Mouse (Mus musculus): ENCODE measurements around the gene Cds1. TPM values are rescaled to one million over a fixed set of nuclear protein-coding genes. Genes with fewer than 3 reads are reported as not detected.

Cds1 gene
- polyA plus RNA-seq, 1 experiment = 22.7 TPM

DNA sequence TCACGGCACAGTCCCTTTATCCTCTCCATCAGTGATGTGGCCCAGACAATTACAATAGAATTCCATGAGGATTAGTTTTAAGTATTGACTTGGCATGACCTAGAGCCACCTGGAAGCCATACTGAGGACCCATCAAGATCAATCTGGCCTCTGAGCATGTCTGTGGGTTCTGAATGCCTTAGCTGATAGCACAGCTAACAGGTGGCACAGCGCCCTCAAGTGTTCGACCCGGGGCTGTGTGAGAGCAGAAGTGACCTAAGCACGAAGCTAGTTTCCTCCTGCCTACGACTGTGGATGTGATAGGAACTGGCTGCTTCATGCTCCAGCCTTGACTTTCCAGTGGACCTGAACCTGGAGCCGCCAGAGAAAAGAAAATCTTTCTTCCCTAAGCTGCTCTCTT, 89.7 kb downstream of the Cds1 start:
- no peaks in the 10 kb centered on the region for H3K4me1 ChIP-seq (replicated peaks; ENCODE audit: control insufficient read depth, insufficient read depth, low read length)
- no peak overlapping the region for H3K27ac ChIP-seq (ENCODE audit: control insufficient read depth, insufficient read depth, low read length)
- no peak overlapping the region for H3K4me3 ChIP-seq (ENCODE audit: control insufficient read depth, insufficient read depth, low read length)
- no peaks in the 10 kb centered on the region for H3K36me3 ChIP-seq (ENCODE audit: control insufficient read depth, insufficient read depth, low read length)
- DNase-seq = no peak
- no peak for TF ChIP-seq CTCF (IDR thresholded peaks at IDR 0.05; ENCODE audit: borderline replicate concordance, control insufficient read depth, extremely low read depth, insufficient read depth, low read length, poor library complexity)
- TF ChIP-seq POLR2A (IDR thresholded peaks at IDR 0.05; ENCODE audit: control insufficient read depth, extremely low read depth, insufficient read depth, low read length, poor library complexity) = no peak
- H3K27me3 ChIP-seq (ENCODE audit: control insufficient read depth, insufficient read depth, low read length) = no peaks in the 10 kb centered on the region
- WGBS = 91% methylated on average over 7 of the region's 7 CpGs

DNA sequence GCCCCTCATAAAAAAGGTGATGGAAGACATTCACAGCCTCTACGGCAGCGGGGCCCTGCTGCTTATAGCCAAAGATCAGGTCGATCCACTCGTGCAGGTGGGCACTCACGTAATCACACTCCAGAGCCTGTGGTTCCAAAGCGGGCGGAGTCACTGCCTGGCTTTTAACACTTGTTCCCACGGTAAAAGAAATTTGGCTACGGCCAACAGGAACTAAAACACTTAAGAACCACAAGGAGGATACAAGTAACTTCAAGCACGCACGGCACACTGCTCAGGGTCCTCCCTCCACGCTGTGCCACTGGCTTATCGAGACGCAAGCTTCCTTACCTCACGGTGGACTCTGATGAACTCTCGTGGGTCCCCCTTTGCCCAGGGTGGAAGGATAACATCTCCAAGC, 90.5 kb downstream of the Cds1 start:
- no peak for TF ChIP-seq POLR2A (IDR thresholded peaks at IDR 0.05; ENCODE audit: control insufficient read depth, extremely low read depth, insufficient read depth, low read length, poor library complexity)
- TF ChIP-seq CTCF (IDR thresholded peaks at IDR 0.05; ENCODE audit: borderline replicate concordance, control insufficient read depth, extremely low read depth, insufficient read depth, low read length, poor library complexity) = no peak
- no peak for DNase-seq
- no peaks in the 10 kb centered on the region for H3K27me3 ChIP-seq (ENCODE audit: control insufficient read depth, insufficient read depth, low read length)
- H3K36me3 ChIP-seq (ENCODE audit: control insufficient read depth, insufficient read depth, low read length) = no peaks in the 10 kb centered on the region
- 93% methylated on average over 16 of the region's 16 CpGs for WGBS
- no peak overlapping the region for H3K27ac ChIP-seq (ENCODE audit: control insufficient read depth, insufficient read depth, low read length)
- H3K4me3 ChIP-seq (ENCODE audit: control insufficient read depth, insufficient read depth, low read length) = no peak overlapping the region
- H3K4me1 ChIP-seq (replicated peaks; ENCODE audit: control insufficient read depth, insufficient read depth, low read length) = no peaks in the 10 kb centered on the region

DNA sequence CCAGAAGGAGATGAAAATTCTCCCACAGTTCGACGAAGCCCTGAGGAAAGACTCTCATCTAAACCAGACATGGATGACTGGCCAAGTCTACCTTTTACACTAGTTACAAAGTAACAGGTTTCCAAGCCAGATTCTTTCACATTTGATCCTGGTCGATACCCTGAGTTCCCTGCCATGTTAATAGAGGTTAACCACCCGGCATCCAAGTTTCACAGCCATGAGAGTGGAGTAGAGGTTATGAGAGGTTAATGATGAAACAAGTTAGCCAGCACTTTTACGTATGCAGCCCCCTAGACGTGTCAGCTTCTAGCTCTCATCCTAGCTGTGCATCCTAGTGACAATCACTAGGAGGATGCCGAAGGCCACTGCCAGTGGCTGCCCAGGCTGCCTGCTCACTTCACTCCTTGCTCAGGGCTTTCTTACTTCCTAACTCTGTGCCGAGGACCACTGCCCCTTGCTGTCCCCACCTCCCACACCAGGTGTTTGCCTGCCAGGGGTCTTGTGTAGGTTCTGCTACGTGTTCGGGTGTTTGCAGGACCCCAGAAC, 94.0 kb downstream of the Cds1 start:
- 96% methylated on average over 10 of the region's 10 CpGs for WGBS
- DNase-seq = no peak
- no peaks in the 10 kb centered on the region for H3K4me1 ChIP-seq (replicated peaks; ENCODE audit: control insufficient read depth, insufficient read depth, low read length)
- no peak overlapping the region for H3K4me3 ChIP-seq (ENCODE audit: control insufficient read depth, insufficient read depth, low read length)
- no peaks in the 10 kb centered on the region for H3K36me3 ChIP-seq (ENCODE audit: control insufficient read depth, insufficient read depth, low read length)
- TF ChIP-seq POLR2A (IDR thresholded peaks at IDR 0.05; ENCODE audit: control insufficient read depth, extremely low read depth, insufficient read depth, low read length, poor library complexity) (no peak), CTCF (IDR thresholded peaks at IDR 0.05; ENCODE audit: borderline replicate concordance, control insufficient read depth, extremely low read depth, insufficient read depth, low read length, poor library complexity) (no peak)
- no peaks in the 10 kb centered on the region for H3K27me3 ChIP-seq (ENCODE audit: control insufficient read depth, insufficient read depth, low read length)
- no peak overlapping the region for H3K27ac ChIP-seq (ENCODE audit: control insufficient read depth, insufficient read depth, low read length)

DNA sequence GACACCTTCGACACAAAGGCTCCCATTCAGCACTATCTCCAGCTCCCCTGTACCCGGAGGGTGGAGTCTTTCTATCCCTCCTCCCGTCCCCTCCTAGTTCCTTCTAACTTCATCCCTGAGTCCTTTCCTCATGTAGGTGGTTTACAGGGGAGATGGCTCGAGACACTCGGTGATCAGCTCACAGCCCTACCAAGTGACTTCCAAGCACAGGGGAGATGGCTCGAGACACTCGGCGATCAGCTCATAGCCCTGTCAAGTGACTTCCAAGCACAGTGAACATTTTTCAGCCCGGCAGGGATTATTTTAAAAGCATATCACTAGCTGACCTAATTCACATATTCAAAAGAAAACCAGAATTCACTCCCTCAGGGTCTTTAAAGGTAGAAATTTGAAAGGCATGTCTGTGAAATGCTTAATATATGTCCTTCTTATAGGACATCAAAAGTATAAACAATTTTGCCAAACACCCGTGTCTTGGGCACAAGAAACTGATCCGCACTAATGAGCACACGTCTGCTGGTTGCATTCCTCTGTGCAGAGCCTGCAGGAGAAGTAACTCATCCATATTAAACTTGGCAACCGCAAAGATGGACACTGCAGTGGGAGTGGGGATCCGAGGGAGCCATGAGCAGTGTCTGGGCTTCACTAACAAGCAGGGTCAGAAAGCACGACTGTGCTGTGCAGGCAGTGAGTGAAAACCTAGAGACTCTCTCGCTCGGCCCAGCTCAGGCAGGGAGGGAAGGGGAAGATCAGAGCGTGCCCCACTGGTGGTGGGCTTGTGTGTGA, 97.0 kb downstream of the Cds1 start:
- 94% methylated on average over 18 of the region's 18 CpGs for WGBS
- no peak overlapping the region for H3K4me3 ChIP-seq (ENCODE audit: control insufficient read depth, insufficient read depth, low read length)
- DNase-seq = no peak
- TF ChIP-seq CTCF (IDR thresholded peaks at IDR 0.05; ENCODE audit: borderline replicate concordance, control insufficient read depth, extremely low read depth, insufficient read depth, low read length, poor library complexity) (no peak), POLR2A (IDR thresholded peaks at IDR 0.05; ENCODE audit: control insufficient read depth, extremely low read depth, insufficient read depth, low read length, poor library complexity) (no peak)
- H3K27me3 ChIP-seq (ENCODE audit: control insufficient read depth, insufficient read depth, low read length) = no peaks in the 10 kb centered on the region
- no peaks in the 10 kb centered on the region for H3K36me3 ChIP-seq (ENCODE audit: control insufficient read depth, insufficient read depth, low read length)
- no peaks in the 10 kb centered on the region for H3K4me1 ChIP-seq (replicated peaks; ENCODE audit: control insufficient read depth, insufficient read depth, low read length)
- no peak overlapping the region for H3K27ac ChIP-seq (ENCODE audit: control insufficient read depth, insufficient read depth, low read length)

DNA sequence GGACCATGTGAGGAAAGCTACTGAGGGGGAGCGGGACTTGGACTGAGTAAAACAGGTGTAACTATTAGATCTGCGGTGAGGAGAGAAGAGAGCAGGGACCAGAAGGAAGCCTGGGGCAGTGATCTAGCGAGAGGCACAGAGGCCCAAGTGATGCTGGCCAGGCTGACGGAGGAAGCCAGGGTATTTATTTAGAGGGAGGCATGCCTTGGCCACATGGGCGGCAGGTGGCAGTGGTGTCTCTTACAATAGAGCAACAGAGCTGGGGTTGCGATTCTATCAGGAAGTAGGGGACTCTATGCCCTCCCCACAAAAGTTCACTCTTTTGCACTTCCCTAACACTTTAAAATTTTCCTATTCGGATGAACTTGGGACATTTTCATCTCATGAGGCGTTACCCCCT, 97.7 kb downstream of the Cds1 start:
- H3K27me3 ChIP-seq (ENCODE audit: control insufficient read depth, insufficient read depth, low read length) = no peaks in the 10 kb centered on the region
- no peaks in the 10 kb centered on the region for H3K4me1 ChIP-seq (replicated peaks; ENCODE audit: control insufficient read depth, insufficient read depth, low read length)
- DNase-seq = no peak
- no peak overlapping the region for H3K4me3 ChIP-seq (ENCODE audit: control insufficient read depth, insufficient read depth, low read length)
- WGBS = 96% methylated on average over 8 of the region's 8 CpGs
- no peak overlapping the region for H3K27ac ChIP-seq (ENCODE audit: control insufficient read depth, insufficient read depth, low read length)
- H3K36me3 ChIP-seq (ENCODE audit: control insufficient read depth, insufficient read depth, low read length) = no peaks in the 10 kb centered on the region
- no peak for TF ChIP-seq POLR2A (IDR thresholded peaks at IDR 0.05; ENCODE audit: control insufficient read depth, extremely low read depth, insufficient read depth, low read length, poor library complexity)
- TF ChIP-seq CTCF (IDR thresholded peaks at IDR 0.05; ENCODE audit: borderline replicate concordance, control insufficient read depth, extremely low read depth, insufficient read depth, low read length, poor library complexity) = no peak

DNA sequence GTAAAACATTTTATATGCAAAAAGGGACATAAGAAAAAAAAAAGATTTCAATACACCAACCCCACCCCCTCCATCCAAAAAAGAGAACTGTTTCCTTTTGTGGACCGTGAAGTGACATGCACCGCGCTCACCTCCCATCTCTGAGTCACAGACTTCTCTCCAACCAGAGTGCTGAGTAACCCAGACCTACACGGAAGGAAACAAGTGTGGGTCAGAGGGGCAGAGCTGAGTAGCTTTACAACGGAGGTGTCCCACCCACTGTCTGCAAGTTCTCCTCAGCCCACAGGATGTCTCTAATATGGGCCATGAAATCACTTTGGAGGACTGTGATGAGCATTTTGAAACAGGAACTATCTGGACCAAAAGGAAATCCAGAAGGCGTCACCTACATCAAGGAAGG, 99.0 kb downstream of the Cds1 start:
- 20% methylated on average over 6 of the region's 6 CpGs for WGBS
- TF ChIP-seq POLR2A (IDR thresholded peaks at IDR 0.05; ENCODE audit: control insufficient read depth, extremely low read depth, insufficient read depth, low read length, poor library complexity) (no peak), CTCF (IDR thresholded peaks at IDR 0.05; ENCODE audit: borderline replicate concordance, control insufficient read depth, extremely low read depth, insufficient read depth, low read length, poor library complexity) (no peak)
- Histone ChIP-seq H3K4me3 (ENCODE audit: control insufficient read depth, insufficient read depth, low read length) (no peak overlapping the region), H3K4me1 (replicated peaks; ENCODE audit: control insufficient read depth, insufficient read depth, low read length) (no peaks in the 10 kb centered on the region), H3K27me3 (ENCODE audit: control insufficient read depth, insufficient read depth, low read length) (no peaks in the 10 kb centered on the region), H3K36me3 (ENCODE audit: control insufficient read depth, insufficient read depth, low read length) (no peaks in the 10 kb centered on the region), H3K27ac (ENCODE audit: control insufficient read depth, insufficient read depth, low read length) (no peak overlapping the region)
- DNase-seq = no peak

Measured in thymus, adult 2 months (tissue).